Mouse (Mus musculus) intestine, embryonic 16.5 days (tissue): ENCODE measurements at regions not wholly inside any gene's neighbourhood (a gene's known extent, or its start where the extent isn't known, plus 50 kb on each side); places are given as distances from the start of the nearest gene placed in this dataset.

Source experiments
- microRNA counts: library from miRNA; unstranded; fragments of <30 nt; microRNA quantifications from one replicate; lab custom pipeline; 2016
- microRNA-seq: library from miRNA; unstranded; fragments of <30 nt; microRNA quantifications from one replicate; pipeline ENCODE4, GENCODE M21; 2016

MicroRNAs in the stretch of these regions (microRNA counts, 519-probe panel; counts per million panel counts)
- microRNA mmu-miR-100 (lab: Ali Mortazavi, UCI), result 3,123 counts per million, percentile 80 among the panel's probes with 10 or more counts
- microRNA mmu-miR-125b-3p (lab: Ali Mortazavi, UCI), result 2,314 counts per million, percentile 55 among the panel's probes with 10 or more counts

Small RNA genes in the stretch of these regions (microRNA-seq; reads per million reads assigned to microRNA genes)
- gene Mir100, result 6,503 reads per million, percentile 92 among the genes with 10 or more reads in this experiment
- gene Mir125b-1, result 418 reads per million, percentile 65 among the genes with 10 or more reads in this experiment
- 235 reads per million, percentile 58 among the genes with 10 or more reads in this experiment for gene Mirlet7a-2
